Mouse (Mus musculus) gastrocnemius, postnatal 14 days (tissue): ENCODE results near the gene Nsmf. TPM values are rescaled to one million over a fixed set of nuclear protein-coding genes. Genes with fewer than 3 reads are reported as not detected.

Experiments
- DNase-seq: peaks from one replicate; pipeline ENCODE4 v3.0.0; 2021; ENCODE audit warnings: mixed read lengths
- intact Hi-C: fragments of 180-260 bp; cut with DNase I; formaldehyde crosslinking; loops from one replicate; pipeline ENCODE4 v1.15.1; 2025; ENCODE audit warnings: low total_unique reads
- long read RNA-seq, 2 experiments: library from polyadenylated mRNA; stranded (forward); transcript quantifications; one replicate each; pipeline ENCODE4 v2.0.0; 2021
- total RNA-seq, 2 experiments: library from RNA; stranded (reverse); gene quantifications; 2 replicates each; pipeline ENCODE4 v1.2.3; 2021

Gene Nsmf
- 10 to 100 TPM; 16.7 to 19.5 TPM for total RNA-seq
- long read RNA-seq, experiment 1, transcript Nsmf-201 (15 exons, 2,922 nt) = major isoform, 7 of 17 reads
- long read RNA-seq, experiment 1, partial matches to known transcripts = 4 of 17 reads
- long read RNA-seq, experiment 1, other reads (novel, unspliced or antisense) = 6 of 17 reads
- long read RNA-seq, experiment 2, transcript Nsmf-201 (15 exons, 2,922 nt) = major isoform, 12 of 19 reads
- long read RNA-seq, experiment 2, partial matches to known transcripts = 1 of 19 reads
- long read RNA-seq, experiment 2, other reads (novel, unspliced or antisense) = 6 of 19 reads

- intact Hi-C loops = no loop called here
- peak; percentile 92 for DNase-seq
Observed at GRCm38 (mm10) chr2:25054221-25055067, at the start of gene Nsmf. Nsmf (plus strand) TSS chr2:25054355.

- intact Hi-C loops = no loop called here
- DNase-seq = no peak
Observed at GRCm38 (mm10) chr2:25006767-25007166, 47.4 kb upstream of the Nsmf start.

- intact Hi-C loops = no loop called here
- DNase-seq = no peak
Observed at GRCm38 (mm10) chr2:25008250-25008649, 45.9 kb upstream of the Nsmf start.

- no peak for DNase-seq
- intact Hi-C loops = no loop called here
Observed at GRCm38 (mm10) chr2:25022678-25023077, 31.5 kb upstream of the Nsmf start.

GRCm38 (mm10) chr2:25025109-25025508 lies 29.0 kb upstream of the Nsmf start:
- DNase-seq = no peak
- intact Hi-C loops = no loop called here

GRCm38 (mm10) chr2:25034994-25035393 lies 19.2 kb upstream of the Nsmf start:
- intact Hi-C loops = no loop called here
- DNase-seq = no peak

- intact Hi-C loops = no loop called here
- DNase-seq = no peak
Observed at GRCm38 (mm10) chr2:25040089-25040488, 14.1 kb upstream of the Nsmf start.

- intact Hi-C loops = no loop called here
- DNase-seq = no peak
Observed at GRCm38 (mm10) chr2:25050921-25051320, 3.2 kb upstream of the Nsmf start.

GRCm38 (mm10) chr2:25051450-25051849 lies 2.7 kb upstream of the Nsmf start:
- intact Hi-C loops = no loop called here
- no peak for DNase-seq

GRCm38 (mm10) chr2:25053101-25053500 lies 1.1 kb upstream of the Nsmf start:
- intact Hi-C loops = no loop called here

GRCm38 (mm10) chr2:25055068-25055405 lies 882 bp downstream of the Nsmf start:
- intact Hi-C loops = no loop called here
- DNase-seq = no peak

More at GRCm38 (mm10) chr2:25053101-25053500, 1.1 kb upstream of the Nsmf start:
- no peak for DNase-seq

GRCm38 (mm10) chr2:25055409-25056155 lies 1.4 kb downstream of the Nsmf start:
- DNase-seq = no peak
- intact Hi-C loops = no loop called here

GRCm38 (mm10) chr2:25058926-25059325 lies 4.8 kb downstream of the Nsmf start:
- intact Hi-C loops = no loop called here
- no peak for DNase-seq

GRCm38 (mm10) chr2:25063523-25063922 lies 9.4 kb downstream of the Nsmf start:
- intact Hi-C loops = no loop called here
- no peak for DNase-seq

GRCm38 (mm10) chr2:25064285-25064684 lies 10.1 kb downstream of the Nsmf start:
- intact Hi-C loops = no loop called here

GRCm38 (mm10) chr2:25065537-25065936 lies 11.4 kb downstream of the Nsmf start:
- no peak for DNase-seq
- intact Hi-C loops = no loop called here

More at GRCm38 (mm10) chr2:25064285-25064684, 10.1 kb downstream of the Nsmf start:
- no peak for DNase-seq

GRCm38 (mm10) chr2:25066552-25066951 lies 12.4 kb downstream of the Nsmf start:
- no peak for DNase-seq
- intact Hi-C loops = no loop called here

- intact Hi-C loops = no loop called here
- no peak for DNase-seq
Observed at GRCm38 (mm10) chr2:25069537-25069936, 15.4 kb downstream of the Nsmf start.

- no peak for DNase-seq
- intact Hi-C loops = no loop called here
Observed at GRCm38 (mm10) chr2:25072398-25072797, 18.2 kb downstream of the Nsmf start.

GRCm38 (mm10) chr2:25075506-25075905 lies 21.4 kb downstream of the Nsmf start:
- intact Hi-C loops = no loop called here
- DNase-seq = peak; percentile 47
